Mouse (Mus musculus): ENCODE measurements around the gene Mast1.
"Not testable (repeated sequence)": the region's sequence is repeated elsewhere in the genome, so short reads cannot be mapped to it uniquely, and the experiment has no call there.

The Mast1 gene

GRCm38 (mm10) chr8:84910551-84910950 lies 26.6 kb downstream of the Mast1 start:
- DNase-seq (ENCODE audit: low read depth, low spot score), result no peak

- peak; percentile 49 for DNase-seq (ENCODE audit: low read depth, low spot score)
These were observed 27.2 kb downstream of the Mast1 start for GRCm38 (mm10) chr8:84909949-84910348.

- DNase-seq (ENCODE audit: low read depth, low spot score), result no peak
These were observed 27.9 kb downstream of the Mast1 start for GRCm38 (mm10) chr8:84909162-84909767.

GRCm38 (mm10) chr8:84908421-84909161 lies 28.6 kb downstream of the Mast1 start, which contains the start of gene Dnase2a:
Dnase2a (plus strand) TSS chr8:84908560.
- DNase-seq (ENCODE audit: low read depth, low spot score), result peak; percentile 95

- DNase-seq (ENCODE audit: low read depth, low spot score), result not testable (repeated sequence)
These were observed 29.2 kb downstream of the Mast1 start for GRCm38 (mm10) chr8:84907979-84908378.

GRCm38 (mm10) chr8:84907493-84907892 lies 29.7 kb downstream of the Mast1 start:
- no peak for DNase-seq (ENCODE audit: low read depth, low spot score)

GRCm38 (mm10) chr8:84907037-84907436 lies 30.1 kb downstream of the Mast1 start:
- DNase-seq (ENCODE audit: low read depth, low spot score), result no peak

GRCm38 (mm10) chr8:84904351-84904750 lies 32.8 kb downstream of the Mast1 start:
- DNase-seq (ENCODE audit: low read depth, low spot score), result no peak

GRCm38 (mm10) chr8:84902920-84903661 lies 34.1 kb downstream of the Mast1 start:
- DNase-seq (ENCODE audit: low read depth, low spot score), result peak; percentile 91

GRCm38 (mm10) chr8:84902367-84902919 lies 34.7 kb downstream of the Mast1 start:
- no peak for DNase-seq (ENCODE audit: low read depth, low spot score)

GRCm38 (mm10) chr8:84901752-84902151 lies 35.4 kb downstream of the Mast1 start, which contains the start of gene Klf1:
Klf1 (plus strand) TSS chr8:84901928.
- DNase-seq (ENCODE audit: low read depth, low spot score), result no peak

- DNase-seq (ENCODE audit: low read depth, low spot score), result no peak
These were observed 36.1 kb downstream of the Mast1 start for GRCm38 (mm10) chr8:84901071-84901470.

GRCm38 (mm10) chr8:84895963-84896362 lies 41.2 kb downstream of the Mast1 start:
- DNase-seq (ENCODE audit: low read depth, low spot score), result no peak

- peak; percentile 93 for DNase-seq (ENCODE audit: low read depth, low spot score)
These were observed 43.4 kb downstream of the Mast1 start, which contains the start of gene Gcdh for GRCm38 (mm10) chr8:84893709-84894134. Gcdh (minus strand) TSS chr8:84893921.

GRCm38 (mm10) chr8:84892993-84893708 lies 44.0 kb downstream of the Mast1 start:
- DNase-seq (ENCODE audit: low read depth, low spot score), result no peak

GRCm38 (mm10) chr8:84889141-84889540 lies 48.0 kb downstream of the Mast1 start:
- DNase-seq (ENCODE audit: low read depth, low spot score), result no peak

GRCm38 (mm10) chr8:84888280-84888679 lies 48.9 kb downstream of the Mast1 start:
- no peak for DNase-seq (ENCODE audit: low read depth, low spot score)

GRCm38 (mm10) chr8:84884728-84885127 lies 52.4 kb downstream of the Mast1 start:
- no peak for DNase-seq (ENCODE audit: low read depth, low spot score)

GRCm38 (mm10) chr8:84878915-84879314 lies 58.2 kb downstream of the Mast1 start:
- no peak for DNase-seq (ENCODE audit: low read depth, low spot score)

GRCm38 (mm10) chr8:84877297-84878035 lies 59.7 kb downstream of the Mast1 start:
- DNase-seq (ENCODE audit: low read depth, low spot score), result no peak

- DNase-seq (ENCODE audit: low read depth, low spot score), result no peak
These were observed 62.8 kb downstream of the Mast1 start for GRCm38 (mm10) chr8:84874339-84874738.

All from CD4-positive helper T cell, adult 2 months (primary cell).